Mouse (Mus musculus) CH12F3 (cell line): Measurements from ENCODE around the gene Nsg2.

Experiments
- in situ Hi-C: fragments of 300-500 bp; cut with MboI; formaldehyde crosslinking; loops from 2 replicates; pipeline ENCODE4 v1.14.3; 2020; ENCODE audit warnings: low sequenced_read_pairs

The Nsg2 gene

GRCm38 (mm10) chr11:32075163-32075562 lies 74.9 kb downstream of the Nsg2 start:
- in situ Hi-C loops, result no loop called here

GRCm38 (mm10) chr11:32083462-32083861 lies 83.2 kb downstream of the Nsg2 start:
- in situ Hi-C loops, result no loop called here

GRCm38 (mm10) chr11:32086525-32086924 lies 86.3 kb downstream of the Nsg2 start:
- in situ Hi-C loops, result no loop called here

GRCm38 (mm10) chr11:32087376-32087775 lies 87.1 kb downstream of the Nsg2 start:
- in situ Hi-C loops, result no loop called here

DNA sequence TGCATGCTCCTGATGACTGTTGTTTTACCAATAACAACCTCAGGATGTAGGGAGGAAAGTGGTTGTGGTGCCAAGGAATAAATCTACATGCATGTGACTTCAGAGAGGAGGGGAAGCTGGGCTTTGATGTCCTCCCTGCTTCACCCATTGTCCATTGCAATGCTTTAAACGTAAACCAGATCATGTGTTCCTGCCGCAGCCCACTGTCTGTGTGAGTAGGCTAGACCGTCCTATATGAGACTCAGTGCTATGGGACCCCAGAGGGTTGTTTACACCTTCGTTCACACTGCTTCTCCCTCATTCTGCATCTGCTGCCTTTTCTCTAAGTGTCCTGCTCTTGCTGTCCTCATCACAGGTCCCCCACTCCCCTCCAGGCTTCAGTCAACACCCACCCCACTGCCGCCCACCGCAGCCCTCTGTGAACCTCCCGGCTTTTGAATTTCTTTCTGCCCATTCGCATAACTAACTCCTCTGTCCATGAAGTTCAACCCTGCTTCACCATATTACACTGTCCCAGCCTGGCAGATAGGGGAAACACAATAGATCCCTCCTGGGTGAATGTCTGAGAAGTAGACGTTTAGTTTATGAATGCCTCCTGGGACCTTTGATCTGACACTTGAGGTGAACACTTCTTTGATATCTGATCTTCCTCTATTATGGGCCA lies 87.6 kb downstream of the Nsg2 start:
- in situ Hi-C loops, result no loop called here

GRCm38 (mm10) chr11:32095793-32096192 lies 95.5 kb downstream of the Nsg2 start:
- in situ Hi-C loops, result no loop called here

- in situ Hi-C loops, result no loop called here
Observed at GRCm38 (mm10) chr11:32096346-32096745, 96.1 kb downstream of the Nsg2 start.

GRCm38 (mm10) chr11:32101059-32101632 lies 100.9 kb downstream of the Nsg2 start:
- in situ Hi-C loops, result no loop called here

DNA sequence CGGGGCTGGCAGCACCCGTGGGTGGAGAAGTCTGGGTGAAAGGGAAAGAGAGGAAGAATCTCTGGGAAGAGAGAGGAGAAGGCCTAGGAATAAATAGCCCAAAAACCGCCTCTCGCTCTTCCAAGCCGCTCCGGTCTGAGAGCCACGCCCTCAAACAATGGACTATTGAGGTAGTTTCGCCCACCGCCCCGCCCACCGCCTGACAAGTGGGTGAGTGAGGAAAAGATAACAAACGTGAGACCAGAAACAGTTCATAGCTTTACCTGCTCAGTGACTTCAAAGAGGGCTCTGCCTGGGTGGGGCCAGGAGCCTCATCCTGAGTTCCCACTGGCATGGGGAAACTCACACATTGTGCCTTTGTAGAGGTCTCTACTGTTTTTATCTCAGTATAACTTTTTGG lies 102.7 kb downstream of the Nsg2 start:
- in situ Hi-C loops, result no loop called here

DNA sequence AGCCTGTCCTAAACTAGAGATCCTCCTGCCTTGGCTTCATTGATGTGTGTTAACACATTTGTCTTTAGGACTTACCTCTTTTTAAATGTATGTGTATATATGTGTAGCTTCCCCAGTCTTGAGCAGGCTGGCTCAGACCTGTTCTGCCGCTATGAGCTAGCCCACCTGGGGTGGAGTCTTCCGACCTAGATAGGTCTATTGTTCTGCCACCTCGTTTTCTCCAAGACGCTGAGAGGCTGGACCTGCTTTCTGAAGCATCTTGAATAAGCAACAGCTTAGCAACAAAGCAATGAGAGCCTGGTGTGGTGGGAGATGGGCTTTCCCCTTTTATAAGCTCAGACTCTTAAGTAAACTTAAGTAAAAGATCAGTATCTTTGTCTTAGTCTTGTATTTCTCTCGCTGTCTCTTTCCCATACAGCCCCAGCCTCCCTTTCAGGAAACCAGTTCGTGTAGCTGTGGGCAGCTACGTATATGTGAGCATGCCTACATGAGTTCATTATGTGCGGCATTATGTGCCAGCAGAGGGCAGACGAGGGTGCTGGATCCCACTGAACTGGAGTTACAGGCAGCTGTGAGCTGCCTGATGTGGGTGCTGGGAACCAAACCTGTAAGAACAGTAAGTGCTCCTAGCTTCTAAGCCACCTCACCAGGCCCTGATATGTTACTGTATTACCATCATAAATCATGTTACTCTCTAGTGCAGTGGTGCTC lies 104.3 kb downstream of the Nsg2 start:
- in situ Hi-C loops, result no loop called here

DNA sequence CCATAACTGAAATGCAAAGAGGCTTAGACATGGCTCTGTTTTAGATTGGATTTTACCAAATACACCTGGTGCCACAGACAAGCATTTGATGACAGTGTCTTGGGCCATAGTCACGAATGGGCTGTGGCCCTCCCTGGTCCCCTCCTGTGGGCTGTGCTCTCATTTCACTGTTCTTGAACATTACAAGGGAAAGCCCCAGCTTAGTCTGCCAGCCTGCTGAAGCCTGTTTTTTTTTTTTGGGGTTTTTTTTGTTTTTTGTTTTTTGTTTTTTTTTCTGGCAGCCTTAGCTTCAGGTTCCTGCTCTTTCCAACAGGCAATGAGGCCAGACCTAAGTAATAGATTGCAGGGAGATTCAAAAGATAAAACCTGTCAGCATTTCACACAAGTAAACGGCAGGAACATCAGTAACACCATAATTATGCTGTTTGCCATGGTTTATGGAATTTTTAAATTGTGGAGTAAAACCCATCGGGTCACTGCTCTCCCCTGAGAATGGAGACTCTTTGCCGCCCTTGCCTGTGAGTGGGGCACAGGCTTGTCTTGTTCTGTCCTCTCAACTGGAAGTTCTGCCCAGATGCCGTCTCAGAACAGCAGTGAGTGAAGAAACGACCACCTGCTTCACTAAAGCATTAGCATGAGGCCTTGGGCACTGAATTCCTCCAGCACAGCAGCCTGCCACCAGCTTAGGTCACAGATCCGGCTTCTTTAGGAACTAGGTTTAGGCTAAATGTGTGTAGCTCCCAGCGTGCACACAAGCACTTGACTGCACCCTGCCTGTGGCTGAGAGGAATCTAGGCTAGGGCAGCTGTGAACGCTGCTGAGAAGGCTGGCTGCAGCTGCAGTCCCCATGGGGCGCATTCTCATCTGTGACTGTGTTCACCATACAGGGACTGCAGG lies 105.7 kb downstream of the Nsg2 start:
- in situ Hi-C loops, result no loop called here

GRCm38 (mm10) chr11:32106647-32106985 lies 106.4 kb downstream of the Nsg2 start:
- in situ Hi-C loops, result no loop called here

DNA sequence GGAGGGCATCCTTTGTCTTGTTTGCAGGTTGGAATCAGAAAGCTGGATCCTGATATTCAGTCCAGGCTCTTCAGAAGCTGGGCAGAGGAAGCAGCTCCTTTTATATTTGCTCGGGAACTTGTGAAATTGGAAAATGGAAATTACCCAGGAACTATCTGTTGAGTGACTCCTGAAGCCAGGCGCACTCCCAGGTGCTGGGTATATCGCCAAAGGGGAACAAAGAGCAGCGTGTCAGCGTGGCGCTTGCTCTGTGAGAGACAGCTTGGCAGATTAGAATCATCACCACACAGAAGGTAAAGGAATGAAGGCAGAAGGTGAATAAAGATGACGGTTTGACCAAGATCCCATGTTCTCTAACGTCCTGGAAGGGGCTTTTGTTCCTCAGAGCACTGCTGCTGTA lies 108.2 kb downstream of the Nsg2 start:
- in situ Hi-C loops, result no loop called here
